Mouse (Mus musculus): Measurements from ENCODE around the gene Gprc6a. TPM values are rescaled to one million over a fixed set of nuclear protein-coding genes. Genes with fewer than 3 reads are reported as not detected.
A peak's percentile ranks its signal among the peaks of the same experiment; 100 is the strongest.

The Gprc6a gene
- polyA plus RNA-seq (2012; rRNA removed) = not detected in 2 replicates

- no peak for TF ChIP-seq CTCF (IDR thresholded peaks at IDR 0.05; ENCODE audit: extremely low read depth, insufficient read depth, low read length)
- no peak for TF ChIP-seq POLR2A (IDR thresholded peaks at IDR 0.05; ENCODE audit: extremely low read depth, insufficient read depth, low read length)
- Histone ChIP-seq H3K27ac (ENCODE audit: insufficient read depth, low read length) (no peak within 1 kb of the TSS), H3K4me3 (ENCODE audit: insufficient read depth, low read length) (no peak within 1 kb of the TSS), H3K4me1 (ENCODE audit: control insufficient read depth, insufficient read depth, low read length) (no peaks in the 10 kb centered on the region)
Measured at GRCm38 (mm10) chr10:51631411-51632136, at the start of gene Gprc6a. Gprc6a (minus strand) TSS chr10:51631461.

DNA sequence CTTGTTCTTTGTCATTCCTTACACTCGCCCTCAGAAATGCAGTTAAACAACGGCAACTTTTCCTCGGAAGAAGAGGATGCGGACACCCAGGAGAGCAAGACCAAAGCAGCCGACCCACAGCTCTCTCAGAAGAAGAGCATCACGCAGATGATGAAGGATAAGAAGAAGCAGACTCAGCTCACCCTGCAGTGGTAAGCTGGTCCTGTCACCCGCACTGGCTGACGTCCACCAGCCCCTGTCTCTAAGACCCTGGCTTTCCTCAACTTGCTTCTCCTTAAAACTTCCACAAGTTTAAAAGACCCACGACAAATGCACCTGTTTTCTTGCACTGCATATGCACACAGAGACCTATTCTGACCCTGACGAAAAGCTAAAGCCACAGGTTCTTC is 47.0 kb upstream of the Gprc6a start:
- TF ChIP-seq CTCF (IDR thresholded peaks at IDR 0.05; ENCODE audit: extremely low read depth, insufficient read depth, low read length) (no peak), POLR2A (IDR thresholded peaks at IDR 0.05; ENCODE audit: extremely low read depth, insufficient read depth, low read length) (no peak)
- peak overlapping the region; percentile 22; the same call in 1 of the 2 replicates for H3K4me3 ChIP-seq (ENCODE audit: insufficient read depth, low read length)
- no peak overlapping the region for H3K27ac ChIP-seq (ENCODE audit: insufficient read depth, low read length)
- H3K4me1 ChIP-seq (ENCODE audit: control insufficient read depth, insufficient read depth, low read length) = no peaks in the 10 kb centered on the region

DNA sequence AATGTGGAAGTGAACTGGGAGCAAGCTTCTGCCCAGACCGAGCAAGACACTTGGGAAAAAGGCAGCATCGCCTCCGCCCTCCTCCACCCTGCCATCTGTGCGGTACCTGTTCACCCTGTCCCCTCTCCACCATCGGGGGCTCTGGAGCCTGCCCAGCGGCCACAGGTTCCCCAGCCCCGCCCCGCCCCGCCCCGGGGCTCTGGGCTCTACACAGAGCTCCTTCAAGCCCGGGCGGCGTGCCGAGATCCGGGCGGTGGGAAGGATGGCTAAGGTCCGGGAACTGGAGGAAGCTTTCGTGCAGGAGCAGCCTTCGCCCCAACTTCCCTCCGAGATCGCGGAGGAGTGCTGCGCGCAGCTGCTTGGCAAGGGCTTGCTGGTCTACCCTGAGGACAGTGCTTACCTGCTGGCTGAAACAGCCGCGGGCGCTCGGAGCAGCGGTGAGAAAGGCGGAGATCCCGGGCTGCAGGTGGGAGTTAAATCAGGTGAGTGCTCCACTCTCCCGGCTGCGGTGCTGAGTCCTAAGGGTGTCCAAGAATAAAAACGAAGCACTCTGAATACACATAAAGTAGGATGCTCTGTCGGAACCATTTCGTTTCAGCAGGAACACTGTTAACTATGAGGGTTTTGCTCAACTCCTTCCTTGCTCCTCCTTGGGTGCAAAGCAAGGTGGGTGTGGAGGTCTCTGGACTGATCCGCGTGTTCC is 46.4 kb upstream of the Gprc6a start, which contains the start of gene Rfx6:
Gene Rfx6 (plus strand): TSS at position 209 of the 703 bp plus-strand sequence.
- H3K4me3 ChIP-seq (ENCODE audit: insufficient read depth, low read length) = peak within 1 kb of the TSS; percentile 22
- TF ChIP-seq CTCF (IDR thresholded peaks at IDR 0.05; ENCODE audit: extremely low read depth, insufficient read depth, low read length) = no peak
- no peak for TF ChIP-seq POLR2A (IDR thresholded peaks at IDR 0.05; ENCODE audit: extremely low read depth, insufficient read depth, low read length)
- no peak within 1 kb of the TSS for H3K27ac ChIP-seq (ENCODE audit: insufficient read depth, low read length)
- H3K4me1 ChIP-seq (ENCODE audit: control insufficient read depth, insufficient read depth, low read length) = no peaks in the 10 kb centered on the region

DNA sequence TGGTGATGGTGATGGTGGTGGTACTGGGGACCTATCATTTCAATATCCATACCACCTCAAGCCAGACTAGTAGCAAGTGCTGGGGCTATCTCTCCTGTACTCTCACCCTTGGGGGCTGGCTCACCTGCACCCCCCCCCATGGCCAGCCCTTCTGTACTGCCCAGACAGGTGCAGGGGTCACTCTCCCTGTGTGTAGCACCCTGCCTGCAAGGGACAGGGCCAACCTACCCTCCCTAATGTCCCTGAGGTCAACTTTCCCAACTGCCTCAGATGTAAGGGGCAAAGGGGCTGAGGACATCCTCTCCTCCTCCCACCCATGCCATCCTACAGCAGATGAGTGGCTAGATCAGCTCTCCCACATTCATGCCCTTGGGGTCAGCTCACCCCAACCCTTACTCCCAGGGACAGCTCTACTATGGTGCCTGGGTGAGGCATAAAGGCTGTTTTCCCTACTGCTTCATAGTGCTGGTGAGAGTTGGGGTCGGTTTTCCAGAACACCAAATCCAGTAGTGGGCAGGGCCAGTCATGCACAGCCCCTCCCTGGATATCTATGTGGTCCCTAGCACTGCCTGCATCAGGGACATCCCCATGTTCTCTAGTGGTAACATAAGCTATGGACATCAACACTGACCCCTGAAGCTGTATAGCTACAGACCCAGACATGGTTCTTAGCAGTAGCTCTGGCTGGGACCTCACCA is 41.0 kb upstream of the Gprc6a start:
- no peak overlapping the region for H3K27ac ChIP-seq (ENCODE audit: insufficient read depth, low read length)
- no peaks in the 10 kb centered on the region for H3K4me1 ChIP-seq (ENCODE audit: control insufficient read depth, insufficient read depth, low read length)
- TF ChIP-seq CTCF (IDR thresholded peaks at IDR 0.05; ENCODE audit: extremely low read depth, insufficient read depth, low read length) (no peak), POLR2A (IDR thresholded peaks at IDR 0.05; ENCODE audit: extremely low read depth, insufficient read depth, low read length) (no peak)
- no peak overlapping the region for H3K4me3 ChIP-seq (ENCODE audit: insufficient read depth, low read length)

- no peaks in the 10 kb centered on the region for H3K4me1 ChIP-seq (ENCODE audit: control insufficient read depth, insufficient read depth, low read length)
- no peak overlapping the region for H3K4me3 ChIP-seq (ENCODE audit: insufficient read depth, low read length)
- no peak overlapping the region for H3K27ac ChIP-seq (ENCODE audit: insufficient read depth, low read length)
- TF ChIP-seq POLR2A (IDR thresholded peaks at IDR 0.05; ENCODE audit: extremely low read depth, insufficient read depth, low read length) (no peak), CTCF (IDR thresholded peaks at IDR 0.05; ENCODE audit: extremely low read depth, insufficient read depth, low read length) (no peak)
Measured at GRCm38 (mm10) chr10:51671583-51671982, 40.3 kb upstream of the Gprc6a start.

DNA sequence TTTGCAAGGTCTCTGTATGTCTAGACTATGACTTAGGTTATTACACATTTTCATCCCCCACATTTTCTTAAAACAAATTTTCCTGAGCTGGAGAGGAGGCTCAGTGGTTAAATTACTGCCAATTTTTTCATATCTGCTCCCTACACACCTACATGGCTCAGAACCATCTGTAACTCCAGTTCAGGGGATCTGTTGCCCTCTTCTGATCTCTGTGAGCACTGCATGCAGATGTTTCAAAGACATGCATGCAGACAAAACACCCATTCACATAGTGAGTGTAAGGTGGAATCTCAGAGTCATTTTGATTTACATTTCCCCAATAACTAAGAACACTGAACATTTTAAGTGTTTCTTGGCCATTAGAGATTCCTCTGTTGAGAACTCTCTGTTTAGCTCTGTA is 38.1 kb upstream of the Gprc6a start:
- H3K27ac ChIP-seq (ENCODE audit: insufficient read depth, low read length) = no peak overlapping the region
- H3K4me3 ChIP-seq (ENCODE audit: insufficient read depth, low read length) = no peak overlapping the region
- no peaks in the 10 kb centered on the region for H3K4me1 ChIP-seq (ENCODE audit: control insufficient read depth, insufficient read depth, low read length)
- TF ChIP-seq POLR2A (IDR thresholded peaks at IDR 0.05; ENCODE audit: extremely low read depth, insufficient read depth, low read length) = no peak
- no peak for TF ChIP-seq CTCF (IDR thresholded peaks at IDR 0.05; ENCODE audit: extremely low read depth, insufficient read depth, low read length)

GRCm38 (mm10) chr10:51657324-51657723 is 26.1 kb upstream of the Gprc6a start:
- TF ChIP-seq CTCF (IDR thresholded peaks at IDR 0.05; ENCODE audit: extremely low read depth, insufficient read depth, low read length) (no peak), POLR2A (IDR thresholded peaks at IDR 0.05; ENCODE audit: extremely low read depth, insufficient read depth, low read length) (no peak)
- Histone ChIP-seq H3K27ac (ENCODE audit: insufficient read depth, low read length) (no peak overlapping the region), H3K4me1 (ENCODE audit: control insufficient read depth, insufficient read depth, low read length) (no peaks in the 10 kb centered on the region), H3K4me3 (ENCODE audit: insufficient read depth, low read length) (no peak overlapping the region)

DNA sequence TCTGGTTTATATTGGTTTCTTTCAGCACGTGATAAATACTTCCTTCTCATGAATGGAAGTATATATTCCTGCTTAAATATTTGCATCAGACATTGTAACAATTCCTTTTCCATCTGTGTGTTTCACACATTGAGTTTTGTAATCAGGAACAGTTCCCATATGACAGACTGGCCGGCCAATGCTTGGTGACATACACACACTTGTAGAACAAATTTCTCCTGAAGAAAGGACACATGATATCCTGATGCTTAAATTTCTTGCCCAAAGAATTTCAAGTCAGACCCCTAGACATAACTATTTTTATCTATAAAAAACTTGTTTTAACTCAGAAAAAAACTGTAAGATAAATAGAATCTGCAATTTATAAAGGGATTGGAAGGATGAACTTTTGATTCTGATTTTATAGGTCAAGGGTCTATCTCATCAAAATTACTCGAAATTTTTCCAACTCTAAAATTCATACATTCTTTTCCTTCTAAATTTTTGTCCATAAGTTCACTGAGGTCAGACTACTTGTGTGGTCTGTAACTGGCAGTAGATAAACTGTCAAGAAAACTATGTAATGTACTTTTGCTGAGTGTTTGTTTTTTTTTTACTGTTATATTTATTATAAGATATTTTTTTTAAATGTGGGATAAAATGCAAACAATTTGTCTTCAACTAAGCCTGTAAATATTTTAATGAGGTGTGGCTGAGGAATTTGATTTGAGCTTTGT is 18.4 kb upstream of the Gprc6a start:
- TF ChIP-seq CTCF (IDR thresholded peaks at IDR 0.05; ENCODE audit: extremely low read depth, insufficient read depth, low read length) = no peak
- TF ChIP-seq POLR2A (IDR thresholded peaks at IDR 0.05; ENCODE audit: extremely low read depth, insufficient read depth, low read length) = no peak
- Histone ChIP-seq H3K27ac (ENCODE audit: insufficient read depth, low read length) (no peak overlapping the region), H3K4me3 (ENCODE audit: insufficient read depth, low read length) (no peak overlapping the region), H3K4me1 (ENCODE audit: control insufficient read depth, insufficient read depth, low read length) (no peaks in the 10 kb centered on the region)

GRCm38 (mm10) chr10:51621193-51621592 is 10.1 kb downstream of the Gprc6a start:
- H3K27ac ChIP-seq (ENCODE audit: insufficient read depth, low read length) = no peak overlapping the region
- H3K4me1 ChIP-seq (ENCODE audit: control insufficient read depth, insufficient read depth, low read length) = no peaks in the 10 kb centered on the region
- H3K4me3 ChIP-seq (ENCODE audit: insufficient read depth, low read length) = no peak overlapping the region
- no peak for TF ChIP-seq CTCF (IDR thresholded peaks at IDR 0.05; ENCODE audit: extremely low read depth, insufficient read depth, low read length)
- TF ChIP-seq POLR2A (IDR thresholded peaks at IDR 0.05; ENCODE audit: extremely low read depth, insufficient read depth, low read length) = no peak
